19 mouse cellular contexts compared by ENCODE assay signal in the genomic region with DNA sequence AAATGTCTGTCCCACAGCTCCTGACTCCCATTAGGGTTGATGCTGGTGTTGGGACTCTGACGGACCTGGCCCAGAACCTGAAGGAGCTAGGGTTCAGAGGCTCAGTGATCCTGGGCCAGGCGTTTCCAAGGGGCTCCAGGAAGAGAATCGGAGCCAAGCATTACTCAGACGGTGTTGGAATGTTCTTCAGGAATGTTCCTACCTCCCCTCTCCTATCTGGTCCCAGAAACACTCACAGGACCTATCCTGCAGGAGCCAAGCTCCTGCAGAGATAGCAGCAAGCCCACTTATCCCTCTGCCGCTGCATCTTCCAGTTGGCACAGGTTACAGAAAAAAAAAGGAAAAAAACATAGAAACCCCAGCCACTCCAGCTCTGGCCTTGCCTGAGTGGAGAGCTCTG. TPM values are rescaled to one million over a fixed set of nuclear protein-coding genes. Genes with fewer than 3 reads are reported as not detected.
A peak's percentile ranks its signal among the peaks of the same experiment; 100 is the strongest.
DNase-seq lines count a peak whose midpoint lies in the region; ATAC-seq and TF ChIP-seq lines count a peak whose summit lies in the region.
"Had no signal": no experiment of that assay in that cellular context is flagged by ENCODE, and none has a peak within 500 bp of the region (broad histone marks: within the 10 kb centered on the region; RNA-seq: fewer than 3 reads in every experiment).

No protein-coding gene starts in this region.

- no peak overlapping the region for H3K9ac ChIP-seq in heart, embryonic 14.5 days (ENCODE audit: low read length)
- no peak overlapping the region for H3K9ac ChIP-seq in embryonic facial prominence, embryonic 15.5 days
- H3K9ac ChIP-seq: hindbrain, embryonic 15.5 days; intestine, embryonic 15.5 days; limb, embryonic 12.5 days; liver, embryonic 15.5 days; midbrain, embryonic 12.5 days; neural tube, embryonic 12.5 days had no signal

- H3K4me2 ChIP-seq in heart, embryonic 14.5 days (ENCODE audit: low read length) = peak overlapping the region; percentile 2
- peak overlapping the region; percentile 64 for H3K4me2 ChIP-seq in embryonic facial prominence, embryonic 15.5 days (replicated peaks)
- H3K4me2 ChIP-seq: hindbrain, embryonic 15.5 days; intestine, embryonic 15.5 days; liver, embryonic 15.5 days; midbrain, embryonic 12.5 days; neural tube, embryonic 12.5 days had no signal

- peaks cover 37 to 46% of the 10 kb centered on the region in 2 experiments for H3K4me1 ChIP-seq in heart, embryonic 14.5 days (ENCODE audit: control insufficient read depth in 2 of 2, insufficient read depth in 2 of 2, low read length in 2 of 2)
- H3K4me1 ChIP-seq in embryonic facial prominence, embryonic 15.5 days = peaks cover 52% of the 10 kb centered on the region

- WGBS in heart, embryonic 14.5 days = 20% methylated on average over 5 of the region's 5 CpGs
- WGBS in embryonic facial prominence, embryonic 15.5 days = 54% methylated on average over 5 of the region's 5 CpGs

- intact Hi-C loops in left cerebral cortex, adult 2 months (cut with DNase I) = no loop called here

- no peaks in the 10 kb centered on the region for H3K36me3 ChIP-seq in heart, embryonic 14.5 days (ENCODE audit: control insufficient read depth, insufficient read depth, low read length)
- 0 out of 2 replicates have a peak, but pooled peaks cover 7% of the 10 kb centered on the region for H3K36me3 ChIP-seq in embryonic facial prominence, embryonic 15.5 days
- H3K36me3 ChIP-seq: G1E; hindbrain, embryonic 15.5 days; intestine, embryonic 15.5 days; limb, embryonic 12.5 days; liver, embryonic 15.5 days; midbrain, embryonic 12.5 days; neural tube, embryonic 12.5 days had no signal

- no peak for TF ChIP-seq CTCF in left cerebral cortex, adult 2 months (IDR thresholded peaks at IDR 0.05)

- DNase-seq in gastrocnemius, adult 18-20 months (ENCODE audit: low spot score) = peak; percentile 42
- no peak for DNase-seq in gastrocnemius, postnatal 10 days
- DNase-seq in heart, adult 8-10 months (ENCODE audit: low spot score) = no peak
- peak; percentile 16 for DNase-seq in yolk sac, embryonic 10.5 days (ENCODE audit: low spot score)
- no peak for DNase-seq in left cerebral cortex, adult 2 months (ENCODE audit: extremely low spot score in 1 of 2, low spot score in 2 of 2)
- DNase-seq: adrenal gland, postnatal 14 days; cerebellum, adult 9-11 months; kidney, postnatal 4 days had no signal

- H3K27me3 ChIP-seq in heart, embryonic 14.5 days (ENCODE audit: control insufficient read depth, insufficient read depth, low read length) = peaks cover 24% of the 10 kb centered on the region
- peaks cover 2% of the 10 kb centered on the region for H3K27me3 ChIP-seq in embryonic facial prominence, embryonic 15.5 days

- H3K27ac ChIP-seq in heart, embryonic 14.5 days (replicated peaks in 1 of 2; ENCODE audit: control insufficient read depth in 1 of 2, insufficient read depth in 1 of 2, low read depth in 2 of 2, low read length in 2 of 2) = peak overlapping the region; percentile 23 to 24; a peak in 3 of 4 replicates
- H3K27ac ChIP-seq in embryonic facial prominence, embryonic 15.5 days (replicated peaks) = peak overlapping the region; percentile 87
- H3K27ac ChIP-seq in left cerebral cortex, adult 2 months = no peak overlapping the region
- H3K27ac ChIP-seq: hindbrain, embryonic 15.5 days; intestine, embryonic 15.5 days; limb, embryonic 12.5 days; liver, embryonic 15.5 days; midbrain, embryonic 12.5 days; neural tube, embryonic 12.5 days had no signal

- no peak overlapping the region for H3K4me3 ChIP-seq in heart, embryonic 14.5 days (ENCODE audit: control insufficient read depth in 1 of 2, insufficient read depth in 1 of 2, low read depth in 1 of 2, low read length in 2 of 2)
- peak overlapping the region; percentile 12; the same call in 1 of the 2 replicates for H3K4me3 ChIP-seq in embryonic facial prominence, embryonic 15.5 days (replicated peaks)
- no peak overlapping the region for H3K4me3 ChIP-seq in left cerebral cortex, adult 2 months
- H3K4me3 ChIP-seq: hindbrain, embryonic 15.5 days; intestine, embryonic 15.5 days; limb, embryonic 12.5 days; liver, embryonic 15.5 days; midbrain, embryonic 12.5 days; neural tube, embryonic 12.5 days had no signal

- ATAC-seq in heart, embryonic 14.5 days (ENCODE audit: insufficient number of reproducible peaks, insufficient read depth, low FRiP score, low read depth) = no peak
- ATAC-seq in embryonic facial prominence, embryonic 15.5 days (ENCODE audit: insufficient number of reproducible peaks, low FRiP score, low TSS enrichment, low read depth) = no peak
- ATAC-seq: forebrain, embryonic 14.5 days; intestine, embryonic 15.5 days had no signal

- H3K9me3 ChIP-seq in heart, embryonic 14.5 days (ENCODE audit: control insufficient read depth, low read length) = no peaks in the 10 kb centered on the region
- H3K9me3 ChIP-seq in embryonic facial prominence, embryonic 15.5 days (replicated peaks) = no peaks in the 10 kb centered on the region
- H3K9me3 ChIP-seq: G1E; hindbrain, embryonic 15.5 days; intestine, embryonic 15.5 days; liver, embryonic 15.5 days; midbrain, embryonic 12.5 days; neural tube, embryonic 12.5 days had no signal

RNA-seq across cellular contexts. Expression of a gene that starts 2.0 kb away (rescaled TPM):
- total RNA-seq in gastrocnemius, adult 18-20 months (2021) = 1 to 10 TPM; 1.3 to 1.9 TPM
- total RNA-seq in gastrocnemius, postnatal 10 days (2021) = 1 to 10 TPM; 3.7 to 5.9 TPM
- 8.2 and 10.3 TPM in 2 replicates for polyA plus RNA-seq in heart, embryonic 14.5 days (2014; fragmentation: Nextera tagmentation; extraction: Ambion mirVana)
- 1 to 10 TPM; 1.1 to 1.9 (median 1.7) TPM for total RNA-seq in heart, adult 8-10 months (2022)
- 75.8 and 79.0 TPM in 2 replicates for polyA plus RNA-seq in embryonic facial prominence, embryonic 15.5 days (2015; fragmentation: Nextera tagmentation; extraction: Ambion mirVana)
- total RNA-seq in left cerebral cortex, adult 2 months (2021) = 1 to 10 TPM; 8.9 to 9.6 TPM
- polyA plus RNA-seq: G1E had no signal

RNA-seq across cellular contexts. Expression of a gene that starts 18.7 kb away (rescaled TPM):
- 1 to 10 TPM; 1.8 to 1.9 TPM for total RNA-seq in gastrocnemius, adult 18-20 months (2021)
- total RNA-seq in gastrocnemius, postnatal 10 days (2021) = 1 to 10 TPM; 4.5 to 8.6 TPM
- 2.7 and 3.2 TPM in 2 replicates for polyA plus RNA-seq in heart, embryonic 14.5 days (2014; fragmentation: Nextera tagmentation; extraction: Ambion mirVana)
- total RNA-seq in heart, adult 8-10 months (2022) = 10 to 100 TPM in 1 of 4 experiments, 1 to 10 TPM in 3; 7.4 to 13.3 (median 9.0) TPM
- polyA plus RNA-seq in embryonic facial prominence, embryonic 15.5 days (2015; fragmentation: Nextera tagmentation; extraction: Ambion mirVana) = 42.6 and 44.0 TPM in 2 replicates
- total RNA-seq in left cerebral cortex, adult 2 months (2021) = 10 to 100 TPM; 50.3 to 55.3 TPM
- total RNA-seq: G1E; granulocyte monocyte progenitor cell, adult 5-6 weeks had no signal
- polyA plus RNA-seq: G1E had no signal

RNA-seq across cellular contexts. Expression of a gene that starts 25.0 kb away (rescaled TPM):
- total RNA-seq in gastrocnemius, adult 18-20 months (2021) = under 1 TPM; 0.59 to 0.71 TPM
- total RNA-seq in gastrocnemius, postnatal 10 days (2021) = 1 to 10 TPM; 1.2 to 1.4 TPM
- 0.54 and 0.63 TPM in 2 replicates for polyA plus RNA-seq in heart, embryonic 14.5 days (2014; fragmentation: Nextera tagmentation; extraction: Ambion mirVana)
- 1 to 10 TPM in 3 of 4 experiments, under 1 TPM in 1; 0.98 to 2.4 (median 1.5) TPM for total RNA-seq in heart, adult 8-10 months (2022)
- 0.68 TPM in 2 replicates for polyA plus RNA-seq in embryonic facial prominence, embryonic 15.5 days (2015; fragmentation: Nextera tagmentation; extraction: Ambion mirVana)
- total RNA-seq in left cerebral cortex, adult 2 months (2021) = under 1 TPM; 0.44 to 0.45 TPM
- total RNA-seq: granulocyte monocyte progenitor cell, adult 5-6 weeks had no signal
- polyA plus RNA-seq: G1E had no signal

Comparison
In these comparisons a context has a peak if more than half of its experiments do, and no peak if none do; other contexts are left out.
1. DNase-seq: peak in gastrocnemius, adult 18-20 months (single experiment) and yolk sac, embryonic 10.5 days (single experiment); none in gastrocnemius, postnatal 10 days (single experiment), heart, adult 8-10 months (single experiment) and left cerebral cortex, adult 2 months (0 of 2).